Mouse (Mus musculus): ENCODE data around the gene 9230104L09Rik. TPM values are rescaled to one million over a fixed set of nuclear protein-coding genes. Genes with fewer than 3 reads are reported as not detected.

9230104L09Rik gene
- polyA plus RNA-seq, 1 experiment from 2014 or later, result not detected

- no peaks in the 10 kb centered on the region for H3K9me3 ChIP-seq
- no peaks in the 10 kb centered on the region for H3K4me1 ChIP-seq
- no peak overlapping the region for H3K4me2 ChIP-seq
- WGBS, result 46% methylated on average over 8 of the region's 8 CpGs
- H3K36me3 ChIP-seq, result no peaks in the 10 kb centered on the region
- no peak; the same call in 1 of the 2 replicates for ATAC-seq (ENCODE audit: insufficient read depth, low FRiP score, low read depth)
- H3K27me3 ChIP-seq (replicated peaks), result no peaks in the 10 kb centered on the region
- no peak overlapping the region for H3K27ac ChIP-seq
- no peak overlapping the region for H3K4me3 ChIP-seq (replicated peaks)
- no peak overlapping the region for H3K9ac ChIP-seq
Observed at GRCm38 (mm10) chr2:148851116-148851906, 13.5 kb downstream of the 9230104L09Rik start.

GRCm38 (mm10) chr2:148839224-148839623 lies 25.6 kb downstream of the 9230104L09Rik start:
- H3K27ac ChIP-seq, result no peak overlapping the region
- WGBS, result 92% methylated on average over 2 of the region's 2 CpGs
- ATAC-seq (ENCODE audit: insufficient read depth, low FRiP score, low read depth), result no peak

GRCm38 (mm10) chr2:148838075-148838777 lies 26.6 kb downstream of the 9230104L09Rik start:
- Histone ChIP-seq H3K27me3 (replicated peaks) (no peaks in the 10 kb centered on the region), H3K9me3 (no peaks in the 10 kb centered on the region), H3K27ac (no peak overlapping the region), H3K9ac (no peak overlapping the region), H3K4me1 (no peaks in the 10 kb centered on the region), H3K36me3 (no peaks in the 10 kb centered on the region), H3K4me3 (replicated peaks) (no peak overlapping the region), H3K4me2 (no peak overlapping the region)
- WGBS, result 80% methylated on average over 5 of the region's 5 CpGs
- ATAC-seq (ENCODE audit: insufficient read depth, low FRiP score, low read depth), result no peak

More at GRCm38 (mm10) chr2:148839224-148839623, 25.6 kb downstream of the 9230104L09Rik start:
- no peak overlapping the region for H3K4me3 ChIP-seq (replicated peaks)
- H3K9me3 ChIP-seq, result no peaks in the 10 kb centered on the region
- H3K36me3 ChIP-seq, result no peaks in the 10 kb centered on the region
- no peaks in the 10 kb centered on the region for H3K4me1 ChIP-seq
- no peaks in the 10 kb centered on the region for H3K27me3 ChIP-seq (replicated peaks)
- H3K9ac ChIP-seq, result no peak overlapping the region
- no peak overlapping the region for H3K4me2 ChIP-seq

GRCm38 (mm10) chr2:148834912-148835311 lies 29.9 kb downstream of the 9230104L09Rik start, which contains the start of gene Cst9:
TSS of gene Cst9 (plus strand) at chr2:148835147.
- ATAC-seq (ENCODE audit: insufficient read depth, low FRiP score, low read depth), result no peak
- no peak within 1 kb of the TSS for H3K4me2 ChIP-seq
- H3K9ac ChIP-seq, result no peak within 1 kb of the TSS
- H3K4me3 ChIP-seq (replicated peaks), result no peak within 1 kb of the TSS
- H3K27ac ChIP-seq, result no peak within 1 kb of the TSS
- no peaks in the 10 kb centered on the region for H3K27me3 ChIP-seq (replicated peaks)
- no peaks in the 10 kb centered on the region for H3K36me3 ChIP-seq
- 54% methylated on average over 4 of the region's 4 CpGs for WGBS
- H3K9me3 ChIP-seq, result no peaks in the 10 kb centered on the region
- no peaks in the 10 kb centered on the region for H3K4me1 ChIP-seq

- no peaks in the 10 kb centered on the region for H3K4me1 ChIP-seq
- no peaks in the 10 kb centered on the region for H3K36me3 ChIP-seq
- ATAC-seq (ENCODE audit: insufficient read depth, low FRiP score, low read depth), result no peak
- no peak overlapping the region for H3K9ac ChIP-seq
- H3K4me3 ChIP-seq (replicated peaks), result no peak overlapping the region
- 19% methylated on average over 1 of the region's 1 CpGs for WGBS
- H3K9me3 ChIP-seq, result no peaks in the 10 kb centered on the region
- H3K27ac ChIP-seq, result no peak overlapping the region
- no peak overlapping the region for H3K4me2 ChIP-seq
- H3K27me3 ChIP-seq (replicated peaks), result no peaks in the 10 kb centered on the region
Observed at GRCm38 (mm10) chr2:148825986-148826385, 38.9 kb downstream of the 9230104L09Rik start.

GRCm38 (mm10) chr2:148819909-148820308 lies 44.9 kb downstream of the 9230104L09Rik start, which contains the start of gene Cst13:
TSS of gene Cst13 (plus strand) at chr2:148820081.
- no peak within 1 kb of the TSS for H3K4me3 ChIP-seq (replicated peaks)
- H3K9ac ChIP-seq, result no peak within 1 kb of the TSS
- no peak for ATAC-seq (ENCODE audit: insufficient read depth, low FRiP score, low read depth)
- H3K4me1 ChIP-seq, result no peaks in the 10 kb centered on the region
- no peak within 1 kb of the TSS for H3K4me2 ChIP-seq
- no peak within 1 kb of the TSS for H3K27ac ChIP-seq
- no peaks in the 10 kb centered on the region for H3K36me3 ChIP-seq
- H3K9me3 ChIP-seq, result no peaks in the 10 kb centered on the region
- no peaks in the 10 kb centered on the region for H3K27me3 ChIP-seq (replicated peaks)

- ATAC-seq (ENCODE audit: insufficient read depth, low FRiP score, low read depth), result no peak
- 50% methylated on average over 6 of the region's 6 CpGs for WGBS
- H3K36me3 ChIP-seq, result no peaks in the 10 kb centered on the region
- no peaks in the 10 kb centered on the region for H3K4me1 ChIP-seq
- no peaks in the 10 kb centered on the region for H3K9me3 ChIP-seq
- H3K27ac ChIP-seq, result no peak overlapping the region
- H3K27me3 ChIP-seq (replicated peaks), result no peaks in the 10 kb centered on the region
- no peak overlapping the region for H3K4me2 ChIP-seq
- no peak overlapping the region for H3K4me3 ChIP-seq (replicated peaks)
- no peak overlapping the region for H3K9ac ChIP-seq
Observed at GRCm38 (mm10) chr2:148806696-148807095, 58.1 kb downstream of the 9230104L09Rik start.

GRCm38 (mm10) chr2:148801491-148801921 lies 63.3 kb downstream of the 9230104L09Rik start:
- no peaks in the 10 kb centered on the region for H3K36me3 ChIP-seq
- WGBS, result 23% methylated on average over 3 of the region's 3 CpGs
- no peak overlapping the region for H3K9ac ChIP-seq
- H3K27ac ChIP-seq, result no peak overlapping the region
- no peaks in the 10 kb centered on the region for H3K27me3 ChIP-seq (replicated peaks)
- no peak overlapping the region for H3K4me3 ChIP-seq (replicated peaks)
- no peak for ATAC-seq (ENCODE audit: insufficient read depth, low FRiP score, low read depth)
- no peak overlapping the region for H3K4me2 ChIP-seq
- H3K4me1 ChIP-seq, result no peaks in the 10 kb centered on the region
- H3K9me3 ChIP-seq, result no peaks in the 10 kb centered on the region

GRCm38 (mm10) chr2:148798485-148798884 lies 66.4 kb downstream of the 9230104L09Rik start, which contains the start of gene Cst8:
TSS of gene Cst8 (plus strand) at chr2:148798785.
- 78% methylated on average over 1 of the region's 1 CpGs for WGBS
- Histone ChIP-seq H3K4me3 (replicated peaks) (no peak within 1 kb of the TSS), H3K36me3 (no peaks in the 10 kb centered on the region), H3K4me2 (no peak within 1 kb of the TSS), H3K4me1 (no peaks in the 10 kb centered on the region), H3K9ac (no peak within 1 kb of the TSS), H3K27me3 (replicated peaks) (no peaks in the 10 kb centered on the region), H3K27ac (no peak within 1 kb of the TSS), H3K9me3 (no peaks in the 10 kb centered on the region)
- ATAC-seq (ENCODE audit: insufficient read depth, low FRiP score, low read depth), result no peak

Other genes with a start within 250 kb of the 9230104L09Rik start
- gene Nxt1, start 192.4 kb downstream of the 9230104L09Rik start, polyA plus RNA-seq (2015; fragmentation: Nextera tagmentation; extraction: Ambion mirVana), result 78.8 and 88.8 TPM in 2 replicates
- 17.1 and 17.5 TPM in 2 replicates for gene Gzf1, start 184.0 kb downstream of the 9230104L09Rik start, polyA plus RNA-seq (2015; fragmentation: Nextera tagmentation; extraction: Ambion mirVana)
- gene Napb, start 132.6 kb downstream of the 9230104L09Rik start, polyA plus RNA-seq (2015; fragmentation: Nextera tagmentation; extraction: Ambion mirVana), result 4.5 and 4.9 TPM in 2 replicates
- not detected in 2 replicates for gene Cstl1, start 114.7 kb downstream of the 9230104L09Rik start, polyA plus RNA-seq (2015; fragmentation: Nextera tagmentation; extraction: Ambion mirVana)
- gene Cst11, start 93.5 kb downstream of the 9230104L09Rik start, polyA plus RNA-seq (2015; fragmentation: Nextera tagmentation; extraction: Ambion mirVana), result not detected in 2 replicates
- gene 8030411F24Rik, start 83.0 kb downstream of the 9230104L09Rik start, polyA plus RNA-seq (2015; fragmentation: Nextera tagmentation; extraction: Ambion mirVana), result not detected in 2 replicates
- not detected in 2 replicates for gene Cst12, start 75.7 kb downstream of the 9230104L09Rik start, polyA plus RNA-seq (2015; fragmentation: Nextera tagmentation; extraction: Ambion mirVana)
- 0.85 and 1.5 TPM in 2 replicates for gene Cst8, start 66.3 kb downstream of the 9230104L09Rik start, polyA plus RNA-seq (2015; fragmentation: Nextera tagmentation; extraction: Ambion mirVana)
- not detected in 2 replicates for gene Cst13, start 45.0 kb downstream of the 9230104L09Rik start, polyA plus RNA-seq (2015; fragmentation: Nextera tagmentation; extraction: Ambion mirVana)
- not detected in 2 replicates for gene Cst9, start 29.9 kb downstream of the 9230104L09Rik start, polyA plus RNA-seq (2015; fragmentation: Nextera tagmentation; extraction: Ambion mirVana)
- 456 and 486 TPM in 2 replicates for gene Cst3, start 10.7 kb upstream of the 9230104L09Rik start, polyA plus RNA-seq (2015; fragmentation: Nextera tagmentation; extraction: Ambion mirVana)
- gene Gm1330, start 138.2 kb upstream of the 9230104L09Rik start, polyA plus RNA-seq (2015; fragmentation: Nextera tagmentation; extraction: Ambion mirVana), result not detected in 2 replicates
- gene Gm10750, start 152.2 kb upstream of the 9230104L09Rik start, polyA plus RNA-seq (2015; fragmentation: Nextera tagmentation; extraction: Ambion mirVana), result not detected in 2 replicates